Mouse (Mus musculus): Measurements from ENCODE around the gene Mroh2a.

GRCm38 (mm10) chr1:88289152-88289551 is 62.4 kb downstream of the Mroh2a start:
- TF ChIP-seq GATA1 (IDR thresholded peaks at IDR 0.05; ENCODE audit: low read length) (no peak), TAL1 (IDR thresholded peaks at IDR 0.05; ENCODE audit: low read length) (no peak)

All from erythroblast, embryonic 14.5 days (primary cell).